Mouse (Mus musculus): ENCODE measurements around the gene Trp53bp1. TPM values are rescaled to one million over a fixed set of nuclear protein-coding genes. Genes with fewer than 3 reads are reported as not detected.
A peak's percentile ranks its signal among the peaks of the same experiment; 100 is the strongest.

Trp53bp1 gene
- polyA plus RNA-seq (2015; fragmentation: Nextera tagmentation; extraction: Ambion mirVana) = 24.4 and 24.9 TPM in 2 replicates

DNA sequence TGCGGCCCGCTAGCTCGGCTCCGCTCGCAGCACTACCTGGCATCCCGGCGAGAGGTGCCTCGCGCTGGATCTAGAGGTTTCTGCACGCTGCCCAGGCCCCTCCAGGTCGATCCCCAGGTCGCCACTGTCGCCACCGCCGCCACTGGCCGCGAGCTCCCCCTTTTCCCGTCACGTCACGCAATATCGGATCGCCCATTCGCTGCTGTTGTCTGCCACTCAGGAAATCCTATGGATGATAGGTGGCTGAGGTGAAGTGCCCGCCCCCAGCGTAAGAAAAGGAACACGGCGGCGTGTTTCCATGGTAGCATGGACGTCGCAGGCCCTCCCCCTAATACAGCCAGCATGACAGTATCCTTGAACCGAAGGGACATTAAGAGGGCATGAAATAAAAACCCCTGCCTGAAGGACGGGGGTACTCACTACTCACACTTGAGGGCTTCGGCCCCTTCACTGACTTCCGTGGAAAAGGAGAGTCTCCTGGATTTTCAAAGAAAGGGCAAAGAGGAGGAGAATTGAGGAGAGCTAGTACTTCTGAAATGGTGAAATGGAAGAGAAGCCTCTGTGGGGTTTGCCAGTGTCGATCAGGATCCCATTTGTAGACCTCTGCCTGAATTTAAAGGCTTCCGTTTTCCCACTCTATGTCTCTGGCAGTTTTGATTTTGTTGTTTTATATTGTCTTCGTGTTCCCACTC lies at the start of gene Trp53bp1:
Gene Trp53bp1 (minus strand): TSS at position 172 of the 692 bp plus-strand sequence.
- peaks cover 3% of the 10 kb centered on the region; the same call in 1 of the 2 replicates for H3K4me1 ChIP-seq (replicated peaks; ENCODE audit: insufficient read depth, low read length)
- H3K9ac ChIP-seq (ENCODE audit: low read depth, low read length) = peak within 1 kb of the TSS; percentile 82
- peak within 1 kb of the TSS; percentile 38; the same call in 1 of the 2 replicates for H3K27ac ChIP-seq
- H3K4me2 ChIP-seq (ENCODE audit: low read length) = peak within 1 kb of the TSS; percentile 74
- WGBS = under 1% methylated on average over 37 of the region's 37 CpGs
- peaks cover 15% of the 10 kb centered on the region; the same call in 1 of the 2 replicates for H3K36me3 ChIP-seq (ENCODE audit: insufficient read depth, low read length)
- no peaks in the 10 kb centered on the region for H3K9me3 ChIP-seq (replicated peaks; ENCODE audit: low read length)
- DNase-seq (ENCODE audit: low spot score) = peak; percentile 98
- TF ChIP-seq CTCF (IDR thresholded peaks at IDR 0.05; ENCODE audit: low read depth) = no peak; the same call in 1 of the 2 replicates
- H3K27me3 ChIP-seq (ENCODE audit: insufficient read depth, low read length) = no peaks in the 10 kb centered on the region
- peak; percentile 100 for ATAC-seq (replicated peaks; ENCODE audit: low FRiP score, low read depth)
- peak within 1 kb of the TSS; percentile 97 for H3K4me3 ChIP-seq (replicated peaks; ENCODE audit: low read depth, low read length)

DNA sequence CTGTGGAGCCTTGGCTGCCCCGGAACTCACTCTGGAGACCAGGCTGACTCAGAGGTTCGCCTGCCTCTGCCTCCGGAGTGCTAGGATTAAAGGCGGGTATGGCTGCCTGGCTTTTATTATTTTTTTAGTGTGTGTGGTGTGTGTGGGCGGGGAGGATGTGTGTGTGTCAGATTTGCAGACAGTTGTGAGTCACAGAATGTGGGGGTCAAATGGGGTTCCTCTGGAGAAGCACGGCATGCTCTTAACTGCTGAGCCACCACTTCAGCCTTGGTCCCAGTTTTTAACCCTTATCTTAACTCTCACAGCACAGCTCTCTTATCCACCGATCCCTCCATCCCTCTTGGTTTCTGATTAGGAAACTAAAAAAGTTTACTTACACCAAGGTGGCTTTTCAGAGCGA lies 45.1 kb upstream of the Trp53bp1 start:
- ATAC-seq (replicated peaks; ENCODE audit: low FRiP score, low read depth) (no peak), DNase-seq (ENCODE audit: low spot score) (no peak)
- Histone ChIP-seq H3K36me3 (ENCODE audit: insufficient read depth, low read length) (no peaks in the 10 kb centered on the region), H3K9ac (ENCODE audit: low read depth, low read length) (no peak overlapping the region), H3K4me2 (ENCODE audit: low read length) (no peak overlapping the region), H3K9me3 (replicated peaks; ENCODE audit: low read length) (no peaks in the 10 kb centered on the region), H3K4me3 (replicated peaks; ENCODE audit: low read depth, low read length) (no peak overlapping the region), H3K27ac (no peak overlapping the region), H3K4me1 (replicated peaks; ENCODE audit: insufficient read depth, low read length) (no peaks in the 10 kb centered on the region), H3K27me3 (ENCODE audit: insufficient read depth, low read length) (no peaks in the 10 kb centered on the region)
- WGBS = 67% methylated on average over 8 of the region's 8 CpGs
- TF ChIP-seq CTCF (IDR thresholded peaks at IDR 0.05; ENCODE audit: low read depth) = no peak

GRCm38 (mm10) chr2:121308997-121309416 lies 37.8 kb upstream of the Trp53bp1 start:
- no peaks in the 10 kb centered on the region for H3K36me3 ChIP-seq (ENCODE audit: insufficient read depth, low read length)
- DNase-seq (ENCODE audit: low spot score) (peak; percentile 80), ATAC-seq (replicated peaks; ENCODE audit: low FRiP score, low read depth) (no peak; the same call in 1 of the 2 replicates)
- H3K27ac ChIP-seq = no peak overlapping the region
- H3K4me1 ChIP-seq (replicated peaks; ENCODE audit: insufficient read depth, low read length) = 0 out of 2 replicates have a peak, but pooled peaks cover 6% of the 10 kb centered on the region
- H3K4me2 ChIP-seq (ENCODE audit: low read length) = peak overlapping the region; percentile 35
- no peak overlapping the region for H3K9ac ChIP-seq (ENCODE audit: low read depth, low read length)
- 7% methylated on average over 5 of the region's 5 CpGs for WGBS
- no peak for TF ChIP-seq CTCF (IDR thresholded peaks at IDR 0.05; ENCODE audit: low read depth)
- no peaks in the 10 kb centered on the region for H3K9me3 ChIP-seq (replicated peaks; ENCODE audit: low read length)
- H3K4me3 ChIP-seq (replicated peaks; ENCODE audit: low read depth, low read length) = no peak overlapping the region; the same call in 1 of the 2 replicates
- H3K27me3 ChIP-seq (ENCODE audit: insufficient read depth, low read length) = no peaks in the 10 kb centered on the region

- Histone ChIP-seq H3K27ac (no peak overlapping the region), H3K36me3 (ENCODE audit: insufficient read depth, low read length) (no peaks in the 10 kb centered on the region), H3K9me3 (replicated peaks; ENCODE audit: low read length) (no peaks in the 10 kb centered on the region), H3K27me3 (ENCODE audit: insufficient read depth, low read length) (peaks cover 5% of the 10 kb centered on the region; the same call in 1 of the 2 replicates), H3K4me3 (replicated peaks; ENCODE audit: low read depth, low read length) (no peak overlapping the region), H3K4me2 (ENCODE audit: low read length) (no peak overlapping the region), H3K9ac (ENCODE audit: low read depth, low read length) (no peak overlapping the region), H3K4me1 (replicated peaks; ENCODE audit: insufficient read depth, low read length) (no peaks in the 10 kb centered on the region; the same call in 1 of the 2 replicates)
- 83% methylated on average over 10 of the region's 10 CpGs for WGBS
- no peak for ATAC-seq (replicated peaks; ENCODE audit: low FRiP score, low read depth)
- DNase-seq (ENCODE audit: low spot score) = no peak
- no peak for TF ChIP-seq CTCF (IDR thresholded peaks at IDR 0.05; ENCODE audit: low read depth)
Observed at GRCm38 (mm10) chr2:121300036-121300435, 28.8 kb upstream of the Trp53bp1 start.

GRCm38 (mm10) chr2:121299471-121299870 lies 28.3 kb upstream of the Trp53bp1 start:
- Histone ChIP-seq H3K4me2 (ENCODE audit: low read length) (no peak overlapping the region), H3K9me3 (replicated peaks; ENCODE audit: low read length) (no peaks in the 10 kb centered on the region), H3K9ac (ENCODE audit: low read depth, low read length) (no peak overlapping the region), H3K4me1 (replicated peaks; ENCODE audit: insufficient read depth, low read length) (peaks cover 5% of the 10 kb centered on the region), H3K27me3 (ENCODE audit: insufficient read depth, low read length) (peaks cover 5% of the 10 kb centered on the region; the same call in 1 of the 2 replicates), H3K36me3 (ENCODE audit: insufficient read depth, low read length) (no peaks in the 10 kb centered on the region), H3K27ac (no peak overlapping the region), H3K4me3 (replicated peaks; ENCODE audit: low read depth, low read length) (no peak overlapping the region)
- no peak for TF ChIP-seq CTCF (IDR thresholded peaks at IDR 0.05; ENCODE audit: low read depth)
- 88% methylated on average over 17 of the region's 17 CpGs for WGBS
- no peak for ATAC-seq (replicated peaks; ENCODE audit: low FRiP score, low read depth)
- no peak for DNase-seq (ENCODE audit: low spot score)

DNA sequence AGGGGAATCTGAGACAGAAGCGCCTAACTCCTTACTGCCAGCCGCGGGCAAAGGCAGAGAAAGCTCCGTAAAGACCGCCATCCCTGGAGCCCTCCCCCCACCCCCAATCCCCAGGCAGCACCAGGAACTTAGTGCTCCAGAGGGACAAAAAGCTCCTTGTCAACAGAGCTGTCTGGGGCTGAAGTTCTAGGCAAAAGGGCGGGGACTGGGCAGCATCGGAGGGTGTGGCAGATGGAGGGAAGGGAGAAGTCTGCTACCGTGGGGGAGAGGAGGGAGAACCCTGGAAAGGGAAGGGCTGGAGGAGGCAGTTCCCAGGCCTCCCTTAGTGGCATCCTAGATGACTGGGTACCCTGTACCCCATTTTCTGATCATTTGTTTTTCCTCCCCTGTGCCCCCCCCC lies 26.9 kb upstream of the Trp53bp1 start:
- ATAC-seq (replicated peaks; ENCODE audit: low FRiP score, low read depth) (no peak), DNase-seq (ENCODE audit: low spot score) (no peak)
- no peaks in the 10 kb centered on the region for H3K9me3 ChIP-seq (replicated peaks; ENCODE audit: low read length)
- H3K4me1 ChIP-seq (replicated peaks; ENCODE audit: insufficient read depth, low read length) = peaks cover 11% of the 10 kb centered on the region
- H3K4me3 ChIP-seq (replicated peaks; ENCODE audit: low read depth, low read length) = no peak overlapping the region
- H3K4me2 ChIP-seq (ENCODE audit: low read length) = no peak overlapping the region
- 11% methylated on average over 7 of the region's 8 CpGs for WGBS
- no peak overlapping the region for H3K27ac ChIP-seq
- H3K36me3 ChIP-seq (ENCODE audit: insufficient read depth, low read length) = no peaks in the 10 kb centered on the region
- TF ChIP-seq CTCF (IDR thresholded peaks at IDR 0.05; ENCODE audit: low read depth) = no peak
- no peak overlapping the region for H3K9ac ChIP-seq (ENCODE audit: low read depth, low read length)
- peaks cover 5% of the 10 kb centered on the region; the same call in 1 of the 2 replicates for H3K27me3 ChIP-seq (ENCODE audit: insufficient read depth, low read length)

Data from kidney, postnatal 0 days (tissue).